Mouse (Mus musculus) spleen, adult 2 months (tissue): Measurements from ENCODE around the gene Lhx2.

ENCODE experiments used
- CTCF ChIP-seq: fragments of 200-500 bp; IDR thresholded peaks from 2 replicates; pipeline ENCODE4 v1.5.1; 2011; ENCODE audit warnings: mild to moderate bottlenecking, inconsistent platforms; ENCODE audit not compliant: insufficient read depth, insufficient read length, insufficient replicate concordance; ENCODE audit errors: extremely low read depth
- POLR2A ChIP-seq: fragments of 200-500 bp; IDR thresholded peaks from 2 replicates; pipeline ENCODE4 v1.6.1; 2011; ENCODE audit warnings: low read depth, low read length, inconsistent platforms

GRCm38 (mm10) chr2:38352321-38353007 is 13.4 kb downstream of the Lhx2 start:
- no peak for TF ChIP-seq CTCF
- no peak for TF ChIP-seq POLR2A
